Mouse (Mus musculus): ENCODE results near the gene D17H6S53E.

D17H6S53E gene

GRCm38 (mm10) chr17:35161421-35161820 is 35.2 kb downstream of the D17H6S53E start:
- DNase-seq (ENCODE audit: low spot score in 2 of 2): no peak

- DNase-seq (ENCODE audit: low spot score in 2 of 2): no peak
Measured at GRCm38 (mm10) chr17:35162121-35162520, 35.9 kb downstream of the D17H6S53E start.

- DNase-seq (ENCODE audit: low spot score in 2 of 2): no peak
Measured at GRCm38 (mm10) chr17:35162730-35163129, 36.6 kb downstream of the D17H6S53E start.

DNA sequence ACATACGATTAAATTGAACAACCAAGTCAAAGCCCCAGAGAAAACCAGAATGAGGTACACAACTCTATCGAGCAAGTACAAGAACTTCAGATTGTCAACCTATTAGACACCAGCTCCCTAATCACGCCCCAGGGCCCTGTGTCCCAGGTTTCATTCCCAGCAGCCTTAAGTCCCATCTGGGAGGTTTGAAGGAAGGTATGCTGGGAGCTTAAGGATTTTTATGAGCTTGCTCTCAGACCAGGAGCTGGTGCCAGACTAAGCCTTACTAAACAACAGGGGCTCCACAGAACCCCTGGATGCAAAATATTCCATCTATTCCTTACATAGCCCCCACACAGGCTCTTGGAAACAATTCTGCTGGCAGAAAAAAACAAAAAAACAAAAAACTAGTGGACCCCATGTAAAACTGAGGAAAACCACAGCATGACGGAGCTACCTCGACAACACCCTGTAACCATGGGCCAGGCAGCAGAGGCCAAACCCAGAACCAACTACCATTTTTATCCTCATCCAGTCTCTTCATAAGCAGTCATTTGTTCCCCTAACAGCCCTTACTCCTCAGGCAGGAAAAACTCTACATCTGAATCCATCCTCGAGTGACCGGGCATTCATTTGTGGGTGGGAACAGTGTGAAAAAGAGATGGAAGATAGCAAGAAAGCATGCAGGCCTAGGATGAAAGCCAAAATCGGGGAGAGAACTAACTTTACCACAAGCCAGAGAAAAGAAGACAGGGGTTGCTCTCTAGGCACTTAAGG is 37.3 kb downstream of the D17H6S53E start:
- DNase-seq (ENCODE audit: low spot score in 2 of 2): no peak

GRCm38 (mm10) chr17:35164218-35164567 is 38.0 kb downstream of the D17H6S53E start:
- DNase-seq (ENCODE audit: low spot score in 2 of 2): no peak

DNA sequence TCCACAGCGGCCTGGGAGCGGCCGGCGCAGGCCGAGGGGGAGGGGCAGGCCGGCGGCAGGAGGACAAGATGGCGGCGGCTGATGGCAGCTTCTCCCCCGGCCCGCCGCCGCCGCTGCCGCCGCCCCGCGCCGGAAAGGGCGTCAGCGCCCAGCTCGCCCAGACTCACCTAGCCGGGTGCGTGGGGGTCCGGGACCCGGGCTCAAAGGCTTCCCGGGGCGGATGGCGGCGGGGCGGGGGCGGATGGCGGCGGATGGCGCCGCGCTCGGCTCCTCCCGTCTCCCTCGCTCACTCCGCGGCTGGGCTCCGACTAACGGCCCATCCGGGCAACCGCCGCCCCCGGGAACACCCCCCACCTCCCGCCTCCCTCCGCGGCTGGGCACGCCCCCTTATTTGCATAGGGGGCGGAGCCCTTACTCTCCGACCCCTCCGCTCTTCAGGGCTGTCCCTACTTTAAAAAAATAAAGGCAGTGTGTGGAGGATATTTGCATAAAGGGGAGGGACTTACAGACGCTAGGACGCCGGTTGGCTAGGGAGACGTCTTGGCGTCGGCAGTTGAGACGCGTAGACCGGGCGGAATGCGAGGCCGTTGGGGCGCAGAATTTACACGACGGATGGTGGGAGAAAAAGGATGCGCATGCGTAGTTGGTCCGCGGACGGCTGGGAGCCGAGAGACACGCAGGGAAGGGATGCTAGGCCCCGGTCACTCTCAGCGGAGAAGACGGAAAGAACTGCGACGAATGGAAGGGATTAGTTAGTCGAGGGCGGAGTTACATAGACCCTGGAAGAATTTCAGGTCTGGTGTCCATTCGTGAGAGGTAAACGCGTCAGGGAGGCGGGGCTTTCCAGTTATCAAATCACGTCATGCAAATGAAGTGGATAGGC is 38.6 kb downstream of the D17H6S53E start, which contains the start of gene Prrc2a:
Gene Prrc2a (minus strand): TSS at position 330 of the 883 bp plus-strand sequence.
- peak; percentile 98 for DNase-seq (ENCODE audit: low spot score in 2 of 2)

GRCm38 (mm10) chr17:35165451-35166155 is 39.4 kb downstream of the D17H6S53E start:
- no peak for DNase-seq (ENCODE audit: low spot score in 2 of 2)

- peak; percentile 71 to 85 for DNase-seq (ENCODE audit: low spot score in 2 of 2)
Measured at GRCm38 (mm10) chr17:35166352-35167035, 40.3 kb downstream of the D17H6S53E start.

DNA sequence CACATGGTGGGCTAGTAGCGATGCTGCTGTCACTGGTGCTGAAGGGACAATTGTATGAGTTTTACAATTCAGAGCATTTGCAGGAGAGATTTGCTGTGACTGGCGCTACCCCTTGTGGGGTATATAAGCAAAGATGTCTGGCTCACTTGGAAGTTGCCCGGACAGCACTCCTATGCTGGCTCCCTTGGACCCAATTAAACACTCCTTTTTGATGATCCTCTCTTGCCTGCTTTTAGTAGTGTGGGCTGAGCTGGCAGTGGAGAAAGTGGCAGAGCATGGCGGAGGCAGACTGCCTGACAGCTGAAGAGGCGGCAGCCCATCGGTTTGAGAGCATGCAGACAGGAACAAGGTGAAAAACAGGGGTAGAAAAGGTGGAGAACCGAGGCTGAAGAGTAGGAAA is 41.6 kb downstream of the D17H6S53E start:
- no peak for DNase-seq (ENCODE audit: low spot score in 2 of 2)

GRCm38 (mm10) chr17:35168541-35169207 is 42.5 kb downstream of the D17H6S53E start:
- peak in 1 of 2 experiments; percentile 58 for DNase-seq (ENCODE audit: low spot score in 2 of 2)

DNA sequence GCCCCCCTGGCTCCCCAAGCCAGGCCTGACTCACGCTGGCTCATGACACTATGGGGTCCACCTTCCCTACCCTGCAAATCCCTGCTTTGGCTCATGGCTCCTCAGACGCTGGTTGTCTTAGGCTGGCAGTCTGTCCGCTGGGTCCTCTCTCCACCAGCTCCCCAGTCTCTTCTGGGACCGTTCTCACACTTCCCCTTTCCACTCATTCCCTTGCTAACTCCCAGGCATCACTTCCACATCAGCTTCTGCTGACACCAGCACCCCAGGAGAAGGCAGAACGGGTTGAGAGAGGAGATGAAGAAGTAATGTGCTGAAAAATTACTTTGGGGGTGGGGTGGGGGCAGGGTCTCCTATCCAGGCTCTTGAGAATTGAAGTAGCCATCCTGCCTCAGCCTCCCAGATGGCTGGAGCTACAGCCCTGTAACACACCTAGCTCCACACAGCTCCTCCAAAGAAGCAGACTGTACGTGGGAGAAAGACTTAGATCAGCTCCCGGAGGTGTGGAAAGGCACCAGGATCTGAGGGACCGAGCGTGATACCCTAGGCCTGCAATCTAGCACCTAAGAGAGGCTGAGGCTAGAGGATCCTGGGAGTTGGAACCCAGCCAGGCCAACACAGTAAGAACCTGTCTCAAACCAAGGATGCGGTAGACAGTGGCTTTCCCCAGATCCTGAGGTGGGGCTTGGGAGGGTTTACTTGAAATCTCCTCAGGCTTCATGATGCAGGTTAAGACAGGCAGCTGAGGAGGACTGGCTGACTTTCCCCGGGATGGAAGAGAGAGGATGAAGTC is 46.5 kb downstream of the D17H6S53E start:
- peak in 1 of 2 experiments; percentile 31 for DNase-seq (ENCODE audit: low spot score in 2 of 2)

- DNase-seq (ENCODE audit: low spot score in 2 of 2): peak; percentile 70 to 75
Measured at GRCm38 (mm10) chr17:35173329-35173728, 47.2 kb downstream of the D17H6S53E start.

- DNase-seq (ENCODE audit: low spot score in 2 of 2): no peak
Measured at GRCm38 (mm10) chr17:35174201-35174977, 48.2 kb downstream of the D17H6S53E start.

DNA sequence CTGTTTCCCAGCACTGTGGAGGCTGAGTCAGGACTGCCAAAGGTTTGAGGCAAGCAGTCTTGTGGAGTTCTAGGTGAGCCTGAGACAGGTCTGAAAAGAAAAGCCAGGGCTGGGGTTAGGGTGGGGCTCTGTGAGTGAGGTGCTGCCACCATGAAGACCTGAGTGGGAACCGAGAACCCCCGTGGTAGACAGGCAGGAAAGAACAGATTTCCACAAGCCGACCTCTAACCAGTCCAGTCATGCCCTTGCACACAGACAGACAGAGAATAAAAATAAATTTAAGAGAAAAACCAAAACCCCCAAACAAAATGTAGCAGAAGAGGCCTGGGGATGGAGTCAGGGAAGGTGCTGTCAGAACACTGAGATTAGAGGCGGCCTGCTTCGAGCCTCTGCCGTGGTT is 49.2 kb downstream of the D17H6S53E start:
- DNase-seq (ENCODE audit: low spot score in 2 of 2): peak; percentile 62 to 68

DNA sequence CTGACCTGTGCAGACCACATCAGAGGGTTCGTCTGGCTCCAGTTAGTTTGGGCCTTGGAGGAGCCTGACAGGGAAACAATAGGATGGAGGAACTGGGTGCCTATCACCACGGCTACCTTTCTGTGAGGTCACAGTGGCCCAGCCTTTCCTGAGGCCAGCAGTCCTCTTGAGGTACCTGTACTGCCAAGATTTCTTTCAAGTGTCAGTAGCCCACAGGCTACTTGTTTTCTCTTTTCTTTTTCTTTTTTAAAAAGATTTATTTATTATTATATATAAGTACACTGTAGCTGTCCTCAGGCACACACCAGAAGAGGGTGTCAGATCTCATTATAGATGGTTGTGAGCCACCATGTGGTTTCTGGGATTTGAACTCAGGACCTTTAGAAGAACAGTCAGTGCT is 49.8 kb downstream of the D17H6S53E start, which contains the start of gene Aif1:
Gene Aif1 (minus strand): TSS at position 101 of the 400 bp plus-strand sequence.
- no peak for DNase-seq (ENCODE audit: low spot score in 2 of 2)
